In the genomic region with DNA sequence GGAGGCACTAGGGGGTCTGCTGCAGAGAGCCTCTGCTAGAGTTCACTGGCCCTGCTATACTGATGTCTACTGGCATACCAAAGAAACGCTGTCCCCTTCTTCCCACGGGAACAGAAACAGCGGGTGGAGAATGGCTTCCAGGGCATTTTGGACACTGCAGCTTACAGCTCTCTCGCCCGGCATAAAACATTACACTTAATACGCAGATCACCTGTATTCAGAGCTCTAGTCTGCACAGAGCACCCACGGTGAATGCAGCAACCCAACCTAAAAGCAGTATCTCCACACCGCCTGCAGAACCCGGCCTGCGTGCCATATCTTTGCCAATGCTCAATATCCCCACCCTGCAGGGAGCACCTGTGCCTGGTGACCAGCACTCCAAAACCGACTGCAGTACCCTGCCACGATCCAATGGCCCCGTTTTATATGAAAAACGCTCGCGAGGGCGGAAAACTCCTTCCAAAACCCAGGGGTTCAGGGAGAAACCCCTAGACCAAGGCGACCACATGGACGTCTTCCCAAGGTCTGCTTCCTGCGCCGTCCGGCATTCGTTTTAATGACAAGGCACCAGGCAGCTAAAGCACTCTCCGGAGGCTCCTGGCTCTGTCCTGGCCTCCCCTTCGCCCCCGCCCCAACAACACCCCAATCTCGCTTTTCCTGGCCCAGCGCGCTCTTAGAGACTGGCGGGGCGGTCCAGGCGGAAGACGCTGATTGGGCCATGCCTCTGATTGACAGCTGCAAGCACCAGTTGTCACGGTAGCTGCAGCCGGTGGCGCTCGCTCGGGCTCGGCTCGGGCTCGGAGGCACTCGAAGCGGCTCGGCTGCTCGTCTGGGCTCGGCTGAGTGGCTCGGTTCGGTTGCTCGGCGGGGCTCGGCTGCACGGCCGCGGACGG, we compare ENCODE assay signal across 8 mouse cellular contexts. TPM values are rescaled to one million over a fixed set of nuclear protein-coding genes. Genes with fewer than 3 reads are reported as not detected.
DNase-seq lines count a peak whose midpoint lies in the region; ATAC-seq and TF ChIP-seq lines count a peak whose summit lies in the region.

TSS of gene Brsk2 (plus strand) at position 846 of the 893 bp plus-strand sequence.

- H3K27me3 ChIP-seq in ES-Bruce4 (ENCODE audit: control insufficient read depth, insufficient read depth, low read length, poor library complexity, severe bottlenecking): peaks cover 3% of the 10 kb centered on the region
- H3K27me3 ChIP-seq in forebrain, postnatal 0 days (ENCODE audit: insufficient read depth, low read length): no peaks in the 10 kb centered on the region
- H3K27me3 ChIP-seq in liver, embryonic 15.5 days: peaks cover 99% of the 10 kb centered on the region
- H3K27me3 ChIP-seq in neural tube, embryonic 14.5 days (ENCODE audit: control insufficient read depth, insufficient read depth, low read length): peaks cover 6% of the 10 kb centered on the region; the same call in 1 of the 2 replicates

- no peaks in the 10 kb centered on the region for H3K4me1 ChIP-seq in ES-Bruce4 (ENCODE audit: control insufficient read depth, insufficient read depth, low read length)
- H3K4me1 ChIP-seq in forebrain, postnatal 0 days (ENCODE audit: insufficient read depth): peaks cover 30% of the 10 kb centered on the region
- H3K4me1 ChIP-seq in liver, embryonic 15.5 days (replicated peaks): peaks cover 10% of the 10 kb centered on the region; the same call in 1 of the 2 replicates
- peaks cover 27% of the 10 kb centered on the region for H3K4me1 ChIP-seq in neural tube, embryonic 14.5 days (ENCODE audit: control insufficient read depth, insufficient read depth, low read length)

- TF ChIP-seq CTCF in ES-Bruce4 (IDR thresholded peaks at IDR 0.05; ENCODE audit: low read depth, low read length): no peak
- no peak for TF ChIP-seq CTCF in forebrain, postnatal 0 days (IDR thresholded peaks at IDR 0.05; ENCODE audit: low read depth)

- H3K9me3 ChIP-seq in ES-Bruce4 (replicated peaks; ENCODE audit: control insufficient read depth, insufficient read depth, low read length, poor library complexity, severe bottlenecking): no peaks in the 10 kb centered on the region
- H3K9me3 ChIP-seq in forebrain, postnatal 0 days (ENCODE audit: low read length): no peaks in the 10 kb centered on the region
- H3K9me3 ChIP-seq in liver, embryonic 15.5 days (replicated peaks): no peaks in the 10 kb centered on the region
- H3K9me3 ChIP-seq in neural tube, embryonic 14.5 days (ENCODE audit: control insufficient read depth, low read length): no peaks in the 10 kb centered on the region

- no peak for TF ChIP-seq POLR2A in ES-Bruce4 (IDR thresholded peaks at IDR 0.05; ENCODE audit: insufficient read depth, low read length)

- ATAC-seq in forebrain, postnatal 0 days: peak; percentile 96
- ATAC-seq in liver, embryonic 15.5 days (ENCODE audit: insufficient read depth): peak; percentile 75
- peak; percentile 93 for ATAC-seq in neural tube, embryonic 14.5 days (ENCODE audit: low read depth)

- WGBS in forebrain, postnatal 0 days: 2% methylated on average over 55 of the region's 55 CpGs
- WGBS in large intestine, adult 2 months: 2% methylated on average over 55 of the region's 55 CpGs
- whole genome bisulfite sequencing in liver, embryonic 15.5 days (ENCODE audit: insufficient replicate concordance): 3% methylated on average over 55 of the region's 55 CpGs
- 2% methylated on average over 49 of the region's 55 CpGs for WGBS in neural tube, embryonic 14.5 days

- peak within 1 kb of the TSS; percentile 72 for H3K9ac ChIP-seq in ES-Bruce4 (ENCODE audit: low read depth, poor library complexity, severe bottlenecking)
- peak within 1 kb of the TSS; percentile 96 for H3K9ac ChIP-seq in forebrain, postnatal 0 days
- no peak within 1 kb of the TSS for H3K9ac ChIP-seq in liver, embryonic 15.5 days
- H3K9ac ChIP-seq in neural tube, embryonic 14.5 days (replicated peaks; ENCODE audit: low read depth, low read length): peak within 1 kb of the TSS; percentile 98

- intact Hi-C loops in heart, postnatal 25 days (cut with DNase I): no loop called here

- H3K36me3 ChIP-seq in ES-Bruce4 (ENCODE audit: control insufficient read depth, insufficient read depth, low read length, poor library complexity, severe bottlenecking): no peaks in the 10 kb centered on the region
- no peaks in the 10 kb centered on the region for H3K36me3 ChIP-seq in forebrain, postnatal 0 days (ENCODE audit: insufficient read depth)
- no peaks in the 10 kb centered on the region for H3K36me3 ChIP-seq in liver, embryonic 15.5 days (replicated peaks)
- no peaks in the 10 kb centered on the region for H3K36me3 ChIP-seq in neural tube, embryonic 14.5 days (ENCODE audit: control insufficient read depth, insufficient read depth, low read length)

- no peak for TF ChIP-seq EP300 in ES-Bruce4 (IDR thresholded peaks at IDR 0.05; ENCODE audit: insufficient read depth, low read depth, low read length)

- DNase-seq in cerebellum, adult 18-20 months: peak; percentile 98 to 99
- DNase-seq in forebrain, postnatal 0 days: peak; percentile 98
- DNase-seq in heart, postnatal 25 days (ENCODE audit: low spot score): peak; percentile 91
- DNase-seq in large intestine, adult 2 months (ENCODE audit: low read depth, low spot score): peak; percentile 64
- peak; percentile 92 for DNase-seq in telencephalon, adult 2 months (ENCODE audit: low read depth, low spot score)

- H3K4me3 ChIP-seq in ES-Bruce4 (ENCODE audit: low read depth, low read length): peak within 1 kb of the TSS; percentile 59
- peak within 1 kb of the TSS; percentile 87 for H3K4me3 ChIP-seq in forebrain, postnatal 0 days (ENCODE audit: low read depth, low read length)
- H3K4me3 ChIP-seq in liver, embryonic 15.5 days (replicated peaks): peak within 1 kb of the TSS; percentile 30
- peak within 1 kb of the TSS; percentile 89 for H3K4me3 ChIP-seq in neural tube, embryonic 14.5 days (ENCODE audit: low read depth, low read length)

- H3K27ac ChIP-seq in ES-Bruce4 (ENCODE audit: insufficient read depth, low read length): no peak within 1 kb of the TSS
- peak within 1 kb of the TSS; percentile 94 for H3K27ac ChIP-seq in forebrain, postnatal 0 days (ENCODE audit: low read depth, low read length)
- H3K27ac ChIP-seq in liver, embryonic 15.5 days (replicated peaks): no peak within 1 kb of the TSS
- H3K27ac ChIP-seq in neural tube, embryonic 14.5 days (ENCODE audit: low read depth, low read length): peak within 1 kb of the TSS; percentile 98

- H3K4me2 ChIP-seq in forebrain, postnatal 0 days (ENCODE audit: low read depth): peak within 1 kb of the TSS; percentile 72
- peak within 1 kb of the TSS; percentile 63 for H3K4me2 ChIP-seq in liver, embryonic 15.5 days
- H3K4me2 ChIP-seq in neural tube, embryonic 14.5 days (ENCODE audit: low read depth, low read length): peak within 1 kb of the TSS; percentile 91

RNA-seq across cellular contexts. Expression of gene Brsk2, which starts in this region (rescaled TPM):
- 0.70 and 0.75 TPM in 2 replicates for polyA plus RNA-seq in ES-Bruce4 (2011; ENCODE audit: insufficient read depth, insufficient read length, low read depth, missing spikeins)
- 107 and 132 TPM in 2 replicates for total RNA-seq in forebrain, postnatal 0 days (2014; rRNA removed)
- polyA plus RNA-seq in forebrain, postnatal 0 days (2015; fragmentation: Nextera tagmentation; extraction: Ambion mirVana): 15.8 and 18.3 TPM in 2 replicates
- total RNA-seq in heart, postnatal 25 days (2021): under 1 TPM in 1 of 2 experiments, not detected in 1; 0.22 TPM
- polyA plus RNA-seq in large intestine, adult 2 months (2012; rRNA removed): 0.62 and 0.82 TPM in 2 replicates
- polyA plus RNA-seq in liver, embryonic 15.5 days (2015; fragmentation: Nextera tagmentation; extraction: Ambion mirVana): 0.17 and 0.22 TPM in 2 replicates
- 25.8 and 27.7 TPM in 2 replicates for polyA plus RNA-seq in neural tube, embryonic 14.5 days (2014; fragmentation: Nextera tagmentation; extraction: Ambion mirVana)

Comparison
In these comparisons a context has a peak if more than half of its experiments do, and no peak if none do; other contexts are left out.
1. RNA of gene Brsk2 (total RNA-seq): 107 to 132 TPM in forebrain, postnatal 0 days; 0.22 TPM in heart, postnatal 25 days; every median in the first group is over 10 times any median in the second.
2. Peak in DNase-seq in heart, postnatal 25 days; RNA of the gene not detected or under 1 TPM.
3. Peak in DNase-seq in large intestine, adult 2 months; RNA of the gene not detected or under 1 TPM.
4. Peak in ATAC-seq, H3K4me3 ChIP-seq and H3K4me2 ChIP-seq in liver, embryonic 15.5 days; RNA of the gene not detected or under 1 TPM.
5. H3K27ac ChIP-seq: peak in forebrain, postnatal 0 days (single experiment) and neural tube, embryonic 14.5 days (single experiment); none in ES-Bruce4 (single experiment) and liver, embryonic 15.5 days (single experiment).
6. H3K4me3 ChIP-seq: peak in every context shown above with its lines; median percentile 89 in neural tube, embryonic 14.5 days; 87 in forebrain, postnatal 0 days; 59 in ES-Bruce4; 30 in liver, embryonic 15.5 days.
7. Peak in every context shown above with its lines, with median percentiles within 50 percentile points of each other: DNase-seq, ATAC-seq and H3K4me2 ChIP-seq.